Mouse (Mus musculus): Measurements from ENCODE around the gene F2r. TPM values are rescaled to one million over a fixed set of nuclear protein-coding genes. Genes with fewer than 3 reads are reported as not detected.

F2r gene
- polyA plus RNA-seq, 1 experiment, result 25.6 TPM

GRCm38 (mm10) chr13:95611752-95612151 lies 6.5 kb downstream of the F2r start:
- TF ChIP-seq POLR2A (IDR thresholded peaks at IDR 0.05; ENCODE audit: low read depth, low read length), result no peak
- no peak for TF ChIP-seq CTCF (IDR thresholded peaks at IDR 0.05; ENCODE audit: extremely low read depth, insufficient read depth, insufficient read length, insufficient replicate concordance)
- Histone ChIP-seq H3K4me1 (ENCODE audit: control insufficient read depth, insufficient read depth, insufficient read length) (no peaks in the 10 kb centered on the region), H3K4me3 (ENCODE audit: extremely low read depth, insufficient read depth, insufficient read length) (no peak overlapping the region), H3K36me3 (ENCODE audit: control insufficient read depth, insufficient read depth, low read length) (no peaks in the 10 kb centered on the region), H3K27me3 (ENCODE audit: control insufficient read depth, insufficient read depth, low read length) (no peaks in the 10 kb centered on the region; the same call in 1 of the 2 replicates), H3K27ac (ENCODE audit: insufficient read depth, low read length) (no peak overlapping the region)
- 88% methylated on average over 4 of the region's 4 CpGs for WGBS
- no peak for DNase-seq (ENCODE audit: low read depth in 1 of 2, low spot score in 2 of 2)

DNA sequence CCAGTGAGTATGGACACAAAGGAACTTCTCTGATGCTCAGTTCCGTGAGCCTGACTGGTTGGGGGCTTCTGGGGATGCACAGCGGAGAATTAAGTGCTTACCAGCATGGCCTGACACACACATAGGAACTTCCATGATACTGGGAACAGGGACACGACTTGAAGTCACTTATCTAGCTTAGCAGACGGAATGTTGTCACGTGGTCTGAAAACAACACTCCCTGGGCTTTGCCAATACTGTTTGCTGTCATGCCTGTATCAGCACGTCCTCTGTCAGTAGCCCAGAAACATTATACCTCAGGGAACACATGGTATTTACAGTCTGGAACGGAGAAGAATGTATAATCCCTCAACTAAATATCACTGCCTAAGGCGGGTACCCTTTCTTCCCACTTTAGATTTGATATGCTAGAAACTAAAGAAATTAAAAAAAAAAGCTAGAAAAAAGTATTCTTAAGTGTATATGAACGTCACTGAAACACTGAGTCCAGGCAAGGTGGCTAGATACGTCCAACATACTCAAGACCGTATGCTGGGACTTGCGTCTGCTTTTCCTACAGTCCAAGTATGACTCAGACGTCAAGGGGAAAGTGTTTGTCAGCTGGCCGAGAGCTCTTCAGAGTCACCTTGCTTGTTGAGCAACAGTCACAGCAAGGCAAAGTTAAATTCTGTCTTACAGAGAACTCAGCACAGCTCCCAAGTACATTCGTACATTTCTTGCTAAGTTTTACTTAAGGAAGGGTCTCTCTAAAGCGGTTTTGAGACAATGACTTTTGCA lies 7.3 kb downstream of the F2r start:
- Histone ChIP-seq H3K27ac (ENCODE audit: insufficient read depth, low read length) (no peak overlapping the region), H3K27me3 (ENCODE audit: control insufficient read depth, insufficient read depth, low read length) (no peaks in the 10 kb centered on the region; the same call in 1 of the 2 replicates), H3K36me3 (ENCODE audit: control insufficient read depth, insufficient read depth, low read length) (no peaks in the 10 kb centered on the region), H3K4me3 (ENCODE audit: extremely low read depth, insufficient read depth, insufficient read length) (no peak overlapping the region), H3K4me1 (ENCODE audit: control insufficient read depth, insufficient read depth, insufficient read length) (no peaks in the 10 kb centered on the region)
- no peak for TF ChIP-seq CTCF (IDR thresholded peaks at IDR 0.05; ENCODE audit: extremely low read depth, insufficient read depth, insufficient read length, insufficient replicate concordance)
- TF ChIP-seq POLR2A (IDR thresholded peaks at IDR 0.05; ENCODE audit: low read depth, low read length), result no peak
- no peak for DNase-seq (ENCODE audit: low read depth in 1 of 2, low spot score in 2 of 2)
- 86% methylated on average over 16 of the region's 16 CpGs for WGBS

- Histone ChIP-seq H3K27ac (ENCODE audit: insufficient read depth, low read length) (no peak overlapping the region), H3K36me3 (ENCODE audit: control insufficient read depth, insufficient read depth, low read length) (no peaks in the 10 kb centered on the region), H3K27me3 (ENCODE audit: control insufficient read depth, insufficient read depth, low read length) (no peaks in the 10 kb centered on the region; the same call in 1 of the 2 replicates), H3K4me3 (ENCODE audit: extremely low read depth, insufficient read depth, insufficient read length) (no peak overlapping the region), H3K4me1 (ENCODE audit: control insufficient read depth, insufficient read depth, insufficient read length) (no peaks in the 10 kb centered on the region)
- no peak for DNase-seq (ENCODE audit: low read depth in 1 of 2, low spot score in 2 of 2)
- TF ChIP-seq POLR2A (IDR thresholded peaks at IDR 0.05; ENCODE audit: low read depth, low read length) (no peak), CTCF (IDR thresholded peaks at IDR 0.05; ENCODE audit: extremely low read depth, insufficient read depth, insufficient read length, insufficient replicate concordance) (no peak)
- 93% methylated on average over 2 of the region's 2 CpGs for WGBS
Measured at GRCm38 (mm10) chr13:95609088-95609420, 9.2 kb downstream of the F2r start.

DNA sequence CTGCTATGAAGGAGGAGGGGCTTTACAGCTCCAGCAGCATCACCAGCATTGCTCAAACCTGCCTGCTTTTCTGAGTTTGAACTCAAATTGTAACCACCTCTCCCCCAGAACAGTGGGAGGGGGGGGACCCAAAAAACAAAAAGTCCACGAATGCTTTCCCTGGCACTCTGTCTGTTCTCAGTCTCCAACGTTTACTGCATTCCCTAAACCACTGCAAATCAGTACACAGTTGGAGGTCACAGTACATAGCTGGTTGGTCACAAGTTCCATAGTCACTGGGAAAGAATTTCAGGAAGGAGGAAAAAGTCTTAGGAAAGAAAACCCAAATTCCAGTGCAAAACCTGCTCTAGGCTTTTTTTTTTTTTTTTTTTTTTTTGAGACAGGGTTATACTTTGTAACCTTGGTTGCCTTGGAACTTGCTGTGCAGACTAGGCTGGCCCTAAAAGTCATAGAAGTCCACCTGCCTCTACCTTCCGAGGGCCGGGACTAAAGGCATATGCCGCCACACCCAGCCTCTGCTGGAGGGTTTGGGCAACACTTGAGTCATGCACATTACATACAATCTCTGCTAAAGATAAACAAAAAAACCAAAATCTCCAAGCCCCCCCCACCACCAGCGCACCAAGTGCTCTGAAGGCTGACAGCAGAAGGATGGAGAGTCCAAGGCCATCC lies 9.7 kb downstream of the F2r start:
- TF ChIP-seq POLR2A (IDR thresholded peaks at IDR 0.05; ENCODE audit: low read depth, low read length) (no peak), CTCF (IDR thresholded peaks at IDR 0.05; ENCODE audit: extremely low read depth, insufficient read depth, insufficient read length, insufficient replicate concordance) (no peak)
- Histone ChIP-seq H3K4me1 (ENCODE audit: control insufficient read depth, insufficient read depth, insufficient read length) (no peaks in the 10 kb centered on the region), H3K4me3 (ENCODE audit: extremely low read depth, insufficient read depth, insufficient read length) (no peak overlapping the region), H3K36me3 (ENCODE audit: control insufficient read depth, insufficient read depth, low read length) (no peaks in the 10 kb centered on the region), H3K27me3 (ENCODE audit: control insufficient read depth, insufficient read depth, low read length) (no peaks in the 10 kb centered on the region; the same call in 1 of the 2 replicates), H3K27ac (ENCODE audit: insufficient read depth, low read length) (no peak overlapping the region)
- no peak for DNase-seq (ENCODE audit: low read depth in 1 of 2, low spot score in 2 of 2)
- 89% methylated on average over 6 of the region's 6 CpGs for WGBS

DNA sequence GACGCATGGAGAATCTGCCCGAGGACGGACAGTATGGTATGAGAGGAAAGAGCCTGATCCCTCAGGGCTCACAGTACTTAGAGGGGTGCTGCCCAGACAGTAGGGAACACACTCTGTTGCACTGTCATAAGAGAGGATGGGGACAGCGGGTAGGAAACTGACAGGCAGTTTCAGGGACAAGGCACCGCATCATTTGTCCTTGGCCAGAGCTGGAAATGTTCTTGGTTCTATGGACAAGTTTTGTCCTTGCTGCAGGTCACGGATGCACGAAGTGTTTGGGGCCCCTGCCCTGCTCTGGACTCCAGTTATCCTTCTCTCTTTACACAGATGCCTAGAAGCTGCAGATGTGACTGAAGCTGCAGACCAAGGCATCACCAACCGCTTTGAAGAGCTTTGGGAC lies 11.3 kb downstream of the F2r start:
- no peaks in the 10 kb centered on the region for H3K36me3 ChIP-seq (ENCODE audit: control insufficient read depth, insufficient read depth, low read length)
- H3K4me1 ChIP-seq (ENCODE audit: control insufficient read depth, insufficient read depth, insufficient read length), result no peaks in the 10 kb centered on the region
- no peak overlapping the region for H3K4me3 ChIP-seq (ENCODE audit: extremely low read depth, insufficient read depth, insufficient read length)
- WGBS, result 92% methylated on average over 8 of the region's 8 CpGs
- TF ChIP-seq POLR2A (IDR thresholded peaks at IDR 0.05; ENCODE audit: low read depth, low read length) (no peak), CTCF (IDR thresholded peaks at IDR 0.05; ENCODE audit: extremely low read depth, insufficient read depth, insufficient read length, insufficient replicate concordance) (no peak)
- H3K27me3 ChIP-seq (ENCODE audit: control insufficient read depth, insufficient read depth, low read length), result no peaks in the 10 kb centered on the region; the same call in 1 of the 2 replicates
- no peak for DNase-seq (ENCODE audit: low read depth in 1 of 2, low spot score in 2 of 2)
- no peak overlapping the region for H3K27ac ChIP-seq (ENCODE audit: insufficient read depth, low read length)

DNA sequence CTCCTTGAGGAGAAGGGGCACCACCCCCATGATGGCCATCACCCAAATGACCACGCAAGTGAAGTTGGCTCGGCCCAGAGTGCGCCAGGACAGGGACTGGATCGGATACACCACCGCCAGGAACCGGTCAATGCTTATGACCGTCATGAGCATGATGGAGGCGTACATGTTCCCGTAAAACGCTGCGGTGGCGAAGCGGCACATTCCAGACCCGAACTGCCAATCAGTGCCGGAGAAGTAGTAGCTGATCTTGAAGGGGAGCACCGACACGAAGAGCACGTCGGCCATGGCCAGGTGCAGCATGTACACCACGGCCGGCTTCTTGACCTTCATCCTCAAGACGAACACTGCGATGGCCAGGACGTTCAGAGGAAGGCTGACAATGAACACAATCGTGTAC lies 14.0 kb downstream of the F2r start:
- Histone ChIP-seq H3K4me3 (ENCODE audit: extremely low read depth, insufficient read depth, insufficient read length) (no peak overlapping the region), H3K27me3 (ENCODE audit: control insufficient read depth, insufficient read depth, low read length) (no peaks in the 10 kb centered on the region; the same call in 1 of the 2 replicates), H3K36me3 (ENCODE audit: control insufficient read depth, insufficient read depth, low read length) (no peaks in the 10 kb centered on the region), H3K27ac (ENCODE audit: insufficient read depth, low read length) (no peak overlapping the region), H3K4me1 (ENCODE audit: control insufficient read depth, insufficient read depth, insufficient read length) (no peaks in the 10 kb centered on the region)
- no peak for TF ChIP-seq CTCF (IDR thresholded peaks at IDR 0.05; ENCODE audit: extremely low read depth, insufficient read depth, insufficient read length, insufficient replicate concordance)
- no peak for TF ChIP-seq POLR2A (IDR thresholded peaks at IDR 0.05; ENCODE audit: low read depth, low read length)
- no peak for DNase-seq (ENCODE audit: low read depth in 1 of 2, low spot score in 2 of 2)
- WGBS, result 95% methylated on average over 25 of the region's 25 CpGs

Measured in spleen, adult 2 months (tissue).